Mouse (Mus musculus) adipose tissue, adult 10 weeks (tissue): ENCODE measurements around the gene Abhd18. TPM values are rescaled to one million over a fixed set of nuclear protein-coding genes. Genes with fewer than 3 reads are reported as not detected.

ENCODE experiments used
- polyA plus RNA-seq: library from polyadenylated mRNA; stranded (reverse); fragments of 350-450 nt; fragmentation: Illumina TruSeq; extraction: RNeasy Lipid Tissue Mini Kit (QIAGEN cat#74804); gene quantifications from one replicate; pipeline ENCODE4 v1.2.3, GENCODE M21; 2014; ENCODE audit warnings: low read depth, low replicate concordance

Abhd18 gene
- 4.8 TPM for polyA plus RNA-seq

DNA sequence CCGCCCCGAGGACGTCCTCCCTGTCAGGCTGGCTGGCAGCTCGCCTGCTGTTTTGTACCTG is at the start of gene Abhd18:
TSS of gene Abhd18 (plus strand) at position 14 of the 61 bp plus-strand sequence.

DNA sequence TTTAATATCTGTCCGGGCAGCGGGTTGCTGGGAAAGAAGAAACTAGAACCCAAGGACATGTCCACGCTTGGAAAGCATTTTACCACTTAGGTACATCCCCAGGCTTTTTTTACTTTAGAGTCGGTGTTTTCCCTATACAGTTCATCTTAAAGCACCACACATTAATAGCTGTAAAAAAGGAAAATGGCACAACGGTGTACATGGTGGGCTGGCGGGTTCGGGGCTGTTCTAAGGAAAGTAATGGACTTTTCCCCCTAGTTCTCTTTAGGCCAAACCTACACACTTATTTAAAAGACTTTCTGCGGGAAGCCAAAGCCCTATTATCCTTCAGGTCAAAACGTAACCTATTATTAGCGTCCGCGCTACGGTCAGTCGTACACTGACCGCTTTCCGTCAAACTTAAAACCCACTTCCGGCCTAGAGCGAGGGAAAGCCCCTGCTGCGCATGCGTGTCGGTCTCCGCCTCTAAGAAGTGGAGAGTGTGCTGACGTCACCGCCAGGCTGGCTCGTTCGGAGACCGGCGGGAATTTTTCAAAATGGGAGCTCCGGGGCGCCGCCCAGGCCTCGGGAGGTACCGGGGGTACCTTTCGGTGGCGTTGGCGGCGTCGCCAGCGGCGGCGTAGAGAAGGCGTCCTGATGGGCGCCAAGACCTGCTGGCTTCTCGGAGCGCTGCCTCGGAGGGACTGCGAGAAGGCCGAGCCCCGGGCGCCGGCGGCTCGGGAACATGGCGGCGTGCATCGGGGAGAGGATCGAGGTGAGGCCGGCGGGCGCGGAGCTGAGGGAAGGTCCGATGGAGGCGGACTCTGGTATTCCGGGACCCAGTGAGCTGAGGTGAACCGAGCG is 47.0 kb upstream of the Abhd18 start, which contains the start of gene Plk4:
TSS of gene Plk4 (plus strand) at position 490 of the 843 bp plus-strand sequence.

DNA sequence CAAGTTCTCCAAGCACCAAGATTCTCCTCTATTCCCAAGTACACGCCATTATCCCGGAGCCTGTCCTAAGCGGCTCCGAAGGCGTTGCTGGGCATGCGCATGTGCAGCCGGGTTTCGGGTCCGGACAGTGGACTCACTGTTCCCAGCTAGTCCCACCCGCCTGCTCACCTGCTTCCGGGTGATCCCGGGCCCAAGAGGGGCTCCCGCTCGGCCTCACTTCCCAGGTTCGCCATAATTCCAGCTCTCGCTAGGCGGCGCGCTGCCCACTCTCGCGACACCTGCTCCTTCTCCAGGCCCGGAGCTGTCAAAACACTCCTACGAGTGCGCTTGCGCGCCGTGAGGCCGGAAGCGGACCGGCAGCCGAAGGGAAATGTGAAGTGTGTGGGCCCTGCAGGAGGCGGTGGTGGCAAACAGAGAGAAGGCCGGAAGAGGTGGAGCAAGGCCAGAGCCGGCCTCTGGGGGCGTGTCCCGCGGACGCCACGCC is 255 bp upstream of the Abhd18 start, which contains the start of gene Mfsd8:
TSS of gene Mfsd8 (minus strand) at position 414 of the 484 bp plus-strand sequence.

DNA sequence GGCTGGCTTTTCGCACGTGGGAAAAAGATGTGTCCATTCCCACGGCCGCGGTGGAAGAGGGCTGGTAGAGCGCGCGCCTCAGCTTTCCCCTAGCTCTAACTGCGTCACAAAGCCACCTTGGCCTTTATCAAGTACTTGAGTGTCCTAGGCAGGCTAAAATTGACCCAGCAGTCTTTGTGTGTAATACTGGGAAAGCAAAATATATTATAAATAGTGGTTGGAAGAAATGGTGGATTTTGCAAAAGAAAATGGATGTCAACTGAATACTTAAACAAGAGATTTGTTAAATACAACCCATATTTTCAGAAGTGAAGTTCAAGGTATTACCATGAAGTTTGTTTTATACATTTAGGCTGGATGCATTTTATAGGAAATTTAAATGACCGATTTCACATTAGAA is 55.7 kb downstream of the Abhd18 start, which contains the start of gene 1700034I23Rik:
TSS of gene 1700034I23Rik (minus strand) at position 101 of the 400 bp plus-strand sequence.

DNA sequence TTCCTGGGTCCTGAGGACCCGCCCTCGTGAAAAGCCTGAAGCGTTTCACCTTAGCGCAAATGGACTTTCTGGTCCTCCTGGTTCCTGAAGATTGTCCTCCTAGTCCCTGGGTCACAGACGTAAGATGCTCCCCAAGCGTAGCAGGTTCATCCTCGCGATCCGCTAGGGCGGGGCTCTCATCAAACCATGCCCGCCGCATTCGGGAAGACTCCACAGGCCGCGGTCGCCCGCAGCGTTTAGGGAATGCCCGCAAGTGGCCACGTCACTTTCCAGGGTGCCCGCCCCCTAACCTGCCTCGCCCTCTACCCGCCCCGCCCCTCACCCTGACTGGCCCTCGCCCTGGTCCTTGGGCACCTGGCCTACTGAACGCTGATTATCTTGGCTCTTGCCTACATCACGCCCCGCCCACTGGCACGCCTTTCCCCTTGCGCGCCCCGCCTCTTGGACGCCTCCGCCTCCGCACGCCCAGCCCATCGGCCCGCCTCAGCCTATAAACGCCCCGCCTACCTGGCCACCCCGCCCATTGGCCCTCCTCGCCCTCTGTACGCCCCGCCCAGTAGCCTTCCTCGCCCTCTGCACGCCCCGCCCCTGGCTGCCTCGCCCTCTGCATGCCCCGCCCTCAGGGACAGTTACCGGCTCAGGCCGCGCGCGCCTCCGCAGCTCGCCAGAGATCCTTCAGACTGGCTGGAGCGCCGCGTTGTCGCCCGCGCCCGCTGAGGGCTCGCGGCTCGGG is 102.6 kb downstream of the Abhd18 start, which contains the start of gene Larp1b:
TSS of gene Larp1b (plus strand) at position 659 of the 733 bp plus-strand sequence.

Other genes with a start within 250 kb of the Abhd18 start
- gene Slc25a31, start 138.1 kb upstream of the Abhd18 start, polyA plus RNA-seq = 0.92 TPM
- gene Hspa4l, start 102.5 kb upstream of the Abhd18 start, polyA plus RNA-seq = 28.8 TPM
- gene Plk4, start 47.0 kb upstream of the Abhd18 start, polyA plus RNA-seq = 4.5 TPM
- 11.0 TPM for gene Mfsd8, start 84 bp upstream of the Abhd18 start, polyA plus RNA-seq
- 8.1 TPM for gene 1700034I23Rik, start 55.6 kb downstream of the Abhd18 start, polyA plus RNA-seq
- gene Larp1b, start 102.9 kb downstream of the Abhd18 start, polyA plus RNA-seq = 40.4 TPM
- 53.3 TPM for gene Pgrmc2, start 236.1 kb downstream of the Abhd18 start, polyA plus RNA-seq